Mouse (Mus musculus): ENCODE results near the gene Ucn2.

GRCm38 (mm10) chr9:109032435-109032834 lies 46.6 kb downstream of the Ucn2 start:
- TF ChIP-seq POLR2A (IDR thresholded peaks at IDR 0.05; ENCODE audit: borderline replicate concordance, low read depth, low read length) (no peak), CTCF (IDR thresholded peaks at IDR 0.05; ENCODE audit: low read depth, low read length) (no peak)
